Mouse (Mus musculus) liver (tissue): Measurements from ENCODE around the gene Snai1.

Source experiments
- DNase-seq: peaks from one replicate; pipeline ENCODE4 v3.0.0-alpha.2; 2020; ENCODE audit warnings: mixed read lengths

The Snai1 gene

DNA sequence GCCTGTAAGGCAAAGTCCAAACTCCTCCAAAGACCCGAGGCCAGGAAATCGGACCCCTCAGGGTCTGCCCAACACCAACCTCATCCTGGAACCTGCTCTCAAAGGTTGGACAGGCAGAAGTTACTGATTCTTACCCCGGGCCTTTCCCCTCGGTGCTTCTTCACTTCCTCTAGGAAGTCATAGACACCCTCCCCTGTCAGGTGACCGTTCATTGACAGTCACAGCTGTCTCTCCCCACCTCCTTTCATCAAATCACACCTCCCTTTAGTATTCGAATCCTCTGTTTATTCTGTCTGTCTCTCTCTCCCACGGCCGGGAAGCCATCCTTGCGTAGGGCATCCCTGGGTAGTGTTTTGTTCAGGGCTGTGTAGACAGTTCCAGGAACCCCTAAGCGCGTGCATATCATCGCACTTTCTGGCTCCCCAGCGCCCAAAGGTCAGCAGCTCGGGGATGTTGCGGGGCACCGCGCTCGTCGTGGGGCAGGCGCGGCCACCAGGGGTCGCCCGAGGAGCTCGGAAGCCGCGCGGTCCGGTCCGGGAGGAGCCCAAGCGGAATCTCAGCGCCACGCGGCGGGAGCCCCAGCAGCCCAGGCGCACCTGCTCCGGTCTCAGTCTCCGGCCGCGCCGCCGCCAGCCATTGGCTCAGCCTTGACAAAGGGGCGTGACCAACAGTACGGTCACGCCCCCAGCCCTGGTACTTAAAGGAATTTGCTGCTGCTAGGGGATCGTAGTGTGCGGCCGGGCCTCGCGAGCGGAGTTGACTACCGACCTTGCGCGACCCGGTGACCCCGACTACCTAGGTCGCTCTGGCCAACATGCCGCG is at the start of gene Snai1:
Snai1 (plus strand) TSS at position 720 of the 822 bp plus-strand sequence.
- peak; percentile 92 for DNase-seq

DNA sequence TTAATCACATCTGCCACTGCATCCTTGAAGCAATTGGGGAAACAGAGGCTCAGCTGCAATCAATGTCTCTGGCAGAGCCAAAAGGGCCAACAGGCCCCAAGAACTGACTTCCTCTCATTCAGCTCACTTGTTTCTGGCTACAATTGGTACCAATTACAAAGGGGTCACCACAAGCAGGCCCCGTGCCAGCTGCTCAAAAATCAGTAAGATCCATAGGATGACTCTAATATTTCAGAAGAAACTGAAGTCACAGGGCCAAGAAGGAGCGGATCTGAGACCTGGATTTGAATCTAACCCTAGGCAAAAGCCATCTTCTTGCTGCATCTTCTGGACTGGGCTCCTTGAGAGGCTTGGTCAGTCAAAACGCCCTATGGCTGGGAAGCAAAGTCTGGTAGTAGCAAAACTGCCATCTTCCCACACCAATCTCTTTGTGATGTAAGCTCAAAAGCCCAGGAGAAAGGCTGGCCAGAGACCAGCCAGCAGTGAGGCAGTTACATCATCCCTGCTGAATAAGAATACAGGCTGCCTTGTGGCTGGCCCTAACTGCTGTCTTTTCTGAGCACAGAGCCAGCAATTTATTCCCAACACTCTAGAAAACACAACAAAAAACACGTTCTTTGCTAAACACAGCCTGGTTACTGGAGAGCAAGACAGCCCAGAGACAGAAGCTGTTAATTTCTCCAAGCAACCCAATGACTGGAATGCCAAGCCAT is 47.0 kb upstream of the Snai1 start:
- DNase-seq: no peak

DNA sequence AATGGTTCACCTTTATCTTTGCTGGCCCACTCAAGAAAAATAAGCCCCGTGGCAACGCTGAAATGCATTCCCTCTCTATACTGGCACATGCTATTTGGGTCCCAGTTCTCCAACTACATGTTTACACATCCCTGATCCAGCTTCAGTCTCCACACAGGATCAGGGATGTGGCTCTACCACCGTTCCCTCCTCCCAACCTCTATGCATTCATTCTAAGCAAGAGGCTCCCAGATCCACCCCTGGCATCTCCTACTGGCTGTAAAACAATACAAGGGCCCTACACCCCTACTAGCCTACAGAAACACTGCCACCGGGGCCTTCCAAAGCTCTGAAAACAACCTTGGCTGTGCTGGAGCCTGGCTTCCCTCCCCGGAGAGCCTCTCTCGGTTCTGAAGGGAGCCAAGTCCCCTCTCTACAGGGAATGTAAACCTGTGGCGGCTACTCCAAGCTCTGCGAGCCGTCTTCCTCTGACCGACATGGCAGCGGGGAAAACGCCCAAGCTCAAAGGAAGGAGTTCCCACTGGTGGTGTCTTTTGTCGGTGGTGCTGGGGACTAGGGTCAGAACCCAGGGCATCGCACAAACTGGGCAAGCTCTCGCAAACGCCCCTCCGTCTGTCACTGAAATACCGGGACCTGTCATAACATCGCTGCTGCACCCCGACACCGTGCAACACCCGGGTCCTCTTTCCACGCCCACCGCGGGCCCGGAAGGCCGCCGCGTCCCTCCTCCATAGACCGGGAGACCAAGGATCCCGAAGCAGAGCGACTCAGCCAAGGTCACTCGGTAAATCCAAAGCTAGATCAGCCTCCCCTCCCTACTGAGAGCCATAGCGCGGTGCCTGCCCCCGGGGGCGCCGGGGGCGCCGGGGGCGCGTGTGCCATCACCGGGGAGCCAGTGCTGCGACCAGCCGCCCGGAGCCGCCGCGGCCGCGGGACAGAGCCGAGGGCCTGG is 46.0 kb upstream of the Snai1 start, which contains the start of gene Rnf114:
Rnf114 (plus strand) TSS at position 889 of the 952 bp plus-strand sequence.
- DNase-seq: peak; percentile 68

- DNase-seq: peak; percentile 91
Measured at GRCm38 (mm10) chr2:167492713-167493636, 45.0 kb upstream of the Snai1 start, which contains the start of gene Spata2. TSS of gene Spata2 (minus strand) at chr2:167492887.

DNA sequence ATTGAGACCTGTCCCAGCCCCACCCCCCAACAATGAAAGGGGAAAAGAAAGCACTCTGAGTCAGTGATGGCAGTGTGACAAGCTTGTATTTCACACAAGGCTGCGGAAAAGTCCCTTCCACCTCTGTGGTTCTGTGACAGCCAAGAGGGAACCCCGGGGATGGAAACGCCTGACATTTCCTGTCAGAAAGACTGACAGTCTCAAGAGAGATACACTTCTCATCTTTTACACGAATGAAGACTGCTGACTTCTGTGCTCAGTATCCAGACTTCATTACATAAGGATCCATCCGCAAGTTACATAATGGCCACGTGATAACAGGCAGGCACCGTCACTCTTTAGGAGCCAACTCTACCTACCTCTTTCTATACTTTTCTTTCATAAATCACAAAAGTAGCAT is 41.6 kb upstream of the Snai1 start:
- no peak for DNase-seq

- peak; percentile 56 for DNase-seq
Measured at GRCm38 (mm10) chr2:167497272-167497671, 40.7 kb upstream of the Snai1 start.

GRCm38 (mm10) chr2:167502554-167503252 is 35.3 kb upstream of the Snai1 start:
- peak; percentile 57 for DNase-seq

DNA sequence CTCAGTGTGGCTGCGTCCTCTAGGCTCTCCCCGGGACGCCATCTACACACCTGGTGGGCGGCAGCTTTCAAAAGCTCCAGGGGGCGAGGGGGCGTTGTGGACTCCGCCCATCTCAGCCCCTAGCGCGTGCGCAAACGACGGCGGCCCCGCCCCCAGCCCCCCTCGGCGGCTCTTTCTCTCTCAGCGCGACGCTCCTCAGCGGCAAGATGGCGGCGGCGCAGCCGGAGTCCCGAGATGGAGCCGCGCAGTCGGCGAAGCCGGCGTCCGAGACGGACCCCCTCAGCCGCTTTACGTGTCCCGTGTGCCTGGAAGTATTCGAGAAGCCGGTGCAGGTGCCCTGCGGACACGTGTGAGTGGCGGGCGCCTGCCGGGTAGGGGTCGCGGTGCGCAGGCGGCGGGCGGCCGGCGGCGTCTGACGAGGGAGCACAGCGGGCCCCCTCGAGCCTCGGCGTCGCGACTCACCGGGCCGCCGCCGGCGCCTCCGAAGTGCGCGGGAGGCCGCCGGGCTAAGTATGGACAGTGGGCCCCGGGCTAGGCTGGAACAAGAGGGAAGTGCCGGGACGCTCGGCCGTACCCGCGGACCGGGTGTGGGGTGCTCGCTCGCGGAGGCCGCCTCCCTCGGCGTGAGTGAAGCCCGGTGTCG is 34.6 kb upstream of the Snai1 start:
- peak; percentile 88 for DNase-seq

- peak; percentile 64 for DNase-seq
Measured at GRCm38 (mm10) chr2:167503896-167504349, 34.1 kb upstream of the Snai1 start.

- peak; percentile 34 for DNase-seq
Measured at GRCm38 (mm10) chr2:167505127-167505526, 32.9 kb upstream of the Snai1 start.

- DNase-seq: no peak
Measured at GRCm38 (mm10) chr2:167506546-167507260, 31.3 kb upstream of the Snai1 start.

DNA sequence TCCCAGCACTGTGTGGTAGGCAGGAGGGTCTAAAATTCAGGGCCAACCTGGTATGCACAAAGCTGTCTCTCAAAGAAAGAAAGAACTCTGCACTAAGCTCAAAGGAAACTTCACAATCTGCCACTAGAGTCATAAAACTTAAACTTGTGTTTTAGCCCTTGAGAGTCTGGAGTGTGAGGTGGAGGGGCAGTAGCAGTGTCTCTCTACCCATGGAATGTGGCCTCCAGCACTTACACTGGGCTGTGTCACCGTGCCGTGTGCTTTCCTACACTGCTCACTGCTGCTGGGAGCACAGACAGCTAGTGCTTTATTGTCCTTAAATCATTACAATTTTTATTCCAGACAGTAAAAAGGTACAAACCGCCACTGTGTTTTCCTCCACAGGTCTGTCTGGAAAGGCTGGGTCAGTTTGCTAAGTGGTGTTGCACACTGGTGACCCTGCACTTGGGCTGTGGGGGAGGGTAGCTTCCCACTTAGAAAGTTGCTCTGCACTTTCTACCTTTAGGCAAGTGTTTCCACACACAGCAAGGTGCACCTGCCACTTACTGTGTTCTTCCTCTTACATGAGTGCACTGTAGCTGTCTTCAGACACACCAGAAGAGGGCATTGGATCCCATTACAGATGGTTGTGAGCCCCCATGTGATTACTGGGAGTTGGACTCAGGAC is 30.1 kb upstream of the Snai1 start:
- DNase-seq: no peak

DNA sequence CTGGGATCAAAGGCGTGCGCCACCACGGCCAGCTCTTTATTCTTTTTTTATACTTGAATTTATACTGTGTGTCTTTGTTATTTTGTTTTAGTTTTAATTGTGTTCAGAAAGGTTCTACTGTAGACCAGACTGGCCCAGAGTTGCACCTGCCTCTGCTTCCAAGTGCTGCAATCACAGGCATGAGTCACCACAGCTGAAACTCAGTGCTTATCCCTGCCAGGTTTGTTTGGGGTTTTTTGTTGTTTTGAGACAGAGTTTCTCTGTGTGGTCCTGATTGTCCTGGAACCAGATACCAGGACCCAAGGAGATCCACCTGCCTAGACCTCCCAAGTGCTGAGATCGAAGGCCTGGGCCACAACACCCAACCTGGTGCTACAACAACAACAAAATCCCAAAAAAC is 29.4 kb upstream of the Snai1 start:
- DNase-seq: no peak

GRCm38 (mm10) chr2:167510485-167510884 is 27.5 kb upstream of the Snai1 start:
- DNase-seq: peak; percentile 23

DNA sequence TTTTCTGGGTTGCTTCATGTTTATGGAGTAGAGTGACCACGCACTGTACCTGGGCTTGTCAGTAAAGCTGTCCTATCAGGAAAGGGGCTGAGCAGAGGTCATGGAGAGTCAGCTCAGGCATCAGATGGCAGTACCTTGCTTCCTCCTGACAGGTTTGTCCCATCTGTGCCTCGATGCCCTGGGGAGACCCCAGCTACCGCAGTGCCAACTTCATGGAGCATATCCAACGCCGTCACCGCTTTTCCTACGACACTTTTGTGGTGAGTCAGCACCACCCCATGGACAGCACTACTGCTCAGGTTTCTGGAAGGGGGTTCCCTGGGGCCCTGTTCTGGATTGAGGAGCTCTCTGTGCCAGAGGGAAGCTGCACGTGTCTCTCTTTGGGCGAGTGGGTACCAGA is 25.6 kb upstream of the Snai1 start:
- no peak for DNase-seq

DNA sequence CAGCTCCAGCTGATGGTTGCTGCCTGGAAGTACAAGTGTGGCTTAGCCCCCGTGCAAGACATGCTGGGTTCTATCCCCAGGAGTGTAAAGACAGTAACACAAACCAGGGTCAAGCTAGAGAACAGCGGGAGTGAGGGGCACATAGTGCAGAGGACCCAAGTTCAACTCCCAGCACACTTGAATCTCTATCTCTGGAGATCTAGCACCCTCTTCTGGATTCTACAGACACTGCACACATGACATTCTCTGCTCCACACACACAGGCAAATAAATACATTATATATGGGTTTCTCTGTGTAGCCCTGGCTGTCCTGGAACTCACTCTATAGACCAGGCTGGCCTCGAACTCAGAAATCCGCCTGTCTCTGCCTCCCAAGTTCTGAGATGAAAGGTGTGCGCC is 25.0 kb upstream of the Snai1 start:
- no peak for DNase-seq

DNA sequence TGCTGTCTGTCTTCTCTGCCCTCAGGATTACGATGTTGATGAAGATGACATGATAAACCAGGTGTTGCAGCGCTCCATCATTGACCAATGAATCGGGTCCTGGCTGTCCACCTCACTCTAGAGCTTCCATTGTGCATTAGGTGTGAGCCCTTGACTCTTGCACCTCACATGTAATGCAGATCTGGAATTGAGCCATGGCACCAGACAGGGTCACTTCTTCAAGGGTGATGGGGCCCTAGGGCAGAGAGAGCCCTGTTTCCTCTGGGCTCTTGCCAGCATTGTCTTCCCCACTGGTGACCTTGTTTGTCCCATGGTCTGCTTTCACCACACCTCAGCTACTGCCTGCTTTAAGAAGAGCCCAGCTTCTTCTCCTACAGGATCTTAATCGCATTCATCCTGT is 23.4 kb upstream of the Snai1 start:
- no peak for DNase-seq

GRCm38 (mm10) chr2:167515688-167516087 is 22.3 kb upstream of the Snai1 start:
- DNase-seq: no peak

DNA sequence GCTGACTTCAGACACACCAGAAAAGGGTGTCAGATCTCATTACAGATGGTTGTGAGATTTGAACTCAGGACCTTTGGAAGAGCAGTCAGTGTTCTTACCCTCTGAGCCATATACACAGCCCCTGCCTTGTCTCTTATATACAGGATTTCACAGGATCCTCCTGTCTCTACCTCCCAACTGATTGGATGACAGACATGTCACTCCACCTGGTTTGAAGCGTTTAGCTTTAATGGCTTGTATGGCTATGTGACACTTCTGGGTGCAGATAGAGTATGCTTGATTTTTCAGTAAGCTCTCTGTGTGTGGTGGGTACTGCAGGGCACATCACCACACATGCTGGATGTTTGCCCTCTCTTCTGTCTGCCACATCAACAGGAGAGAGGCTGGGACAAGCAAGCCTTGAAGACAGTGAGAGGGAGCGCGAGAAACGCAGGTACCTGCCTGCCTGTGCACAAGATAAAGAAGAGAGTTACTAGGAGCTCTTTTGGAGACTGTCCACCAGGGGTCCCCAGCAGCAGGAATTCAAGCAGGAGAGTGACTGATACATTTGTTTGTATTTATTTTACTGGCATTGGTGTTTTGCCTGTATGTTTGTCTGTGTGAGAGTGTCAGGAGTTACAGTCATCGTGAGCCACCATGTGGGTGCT is 18.3 kb upstream of the Snai1 start:
- DNase-seq: no peak
